Mouse (Mus musculus) intestine, postnatal 0 days (tissue): Measurements from ENCODE around the gene Olfr559. TPM values are rescaled to one million over a fixed set of nuclear protein-coding genes. Genes with fewer than 3 reads are reported as not detected.

Experiments used
- ATAC-seq: fragments of 200-750 bp; cut with Nextera tagmentation; 2 replicates; pipeline ENCODE4 v1.8.0; 2017; ENCODE audit warnings: mild to moderate bottlenecking, moderate TSS enrichment, moderate library complexity
- H3K27ac ChIP-seq: fragments of 300-500 bp; sonication (generic); 2 replicates; pipeline ENCODE4 v1.5.1; 2014; ENCODE audit warnings: mild to moderate bottlenecking, low read depth, low read length, moderate library complexity
- H3K27me3 ChIP-seq: fragments of 300-500 bp; sonication (generic); replicated peaks from 2 replicates; pipeline ENCODE4 v1.6.1; 2014; ENCODE audit warnings: low read length, mixed read lengths; ENCODE audit not compliant: control insufficient read depth, insufficient read depth
- H3K36me3 ChIP-seq: fragments of 300-500 bp; sonication (generic); 2 replicates; pipeline ENCODE4 v1.6.1; 2014; ENCODE audit warnings: mild to moderate bottlenecking, moderate library complexity; ENCODE audit not compliant: control insufficient read depth, insufficient read depth
- H3K4me1 ChIP-seq: fragments of 300-500 bp; sonication (generic); replicated peaks from 2 replicates; pipeline ENCODE4 v1.6.1; 2014; ENCODE audit warnings: antibody characterized with exemption, low read length, mixed read lengths; ENCODE audit not compliant: control insufficient read depth, insufficient read depth
- H3K4me2 ChIP-seq: fragments of 300-500 bp; sonication (generic); replicated peaks from 2 replicates; pipeline ENCODE4 v1.6.1; 2014; ENCODE audit warnings: low read depth, mild to moderate bottlenecking, moderate library complexity
- H3K4me3 ChIP-seq: fragments of 300-500 bp; sonication (generic); 2 replicates; pipeline ENCODE4 v1.5.1; 2014; ENCODE audit warnings: low read depth, low read length
- H3K9ac ChIP-seq: fragments of 300-500 bp; sonication (generic); 2 replicates; pipeline ENCODE4 v1.6.1; 2014; ENCODE audit warnings: mild to moderate bottlenecking, low read depth, low read length
- H3K9me3 ChIP-seq: fragments of 300-500 bp; sonication (generic); 2 replicates; pipeline ENCODE4 v1.6.1; 2016; ENCODE audit warnings: mixed run types; ENCODE audit not compliant: control insufficient read depth
- CTCF ChIP-seq: sonication (generic); IDR thresholded peaks from 2 replicates; pipeline ENCODE4 v1.5.1; 2016; ENCODE audit warnings: low read depth, mild to moderate bottlenecking, control low read depth, antibody characterized with exemption, moderate library complexity
- WGBS: fragments of 180-500 bp; shearing (Covaris S2); extraction: QIAGEN DNeasy Blood & Tissue Kit; methylation state at CpG from one replicate; pipeline ENCODE4 v1.1.7; 2014; 5-methylcytosine and 5-hydroxymethylcytosine counted together
- polyA plus RNA-seq: library from polyadenylated mRNA; unstranded; fragments of >200 nt; fragmentation: Nextera tagmentation; extraction: Ambion mirVana; gene quantifications from 2 replicates; pipeline ENCODE4 v1.2.1, GENCODE M21; 2015

The Olfr559 gene
- polyA plus RNA-seq, 1 experiment from 2014 or later, result not detected

- H3K4me2 ChIP-seq, result no peak within 1 kb of the TSS
- ATAC-seq, result no peak
- H3K4me1 ChIP-seq, result no peaks in the 10 kb centered on the region
- no peaks in the 10 kb centered on the region for H3K9me3 ChIP-seq
- no peak within 1 kb of the TSS for H3K27ac ChIP-seq
- no peak for TF ChIP-seq CTCF
- H3K36me3 ChIP-seq, result no peaks in the 10 kb centered on the region
- no peak within 1 kb of the TSS for H3K4me3 ChIP-seq
- H3K27me3 ChIP-seq, result no peaks in the 10 kb centered on the region
- no peak within 1 kb of the TSS for H3K9ac ChIP-seq
These were observed 25.4 kb downstream of the Olfr559 start, which contains the start of gene Olfr558 for GRCm38 (mm10) chr7:102701915-102702314. Olfr558 (plus strand) TSS chr7:102702215.

- Histone ChIP-seq H3K4me3 (no peak overlapping the region), H3K4me1 (no peaks in the 10 kb centered on the region), H3K4me2 (no peak overlapping the region), H3K27me3 (no peaks in the 10 kb centered on the region), H3K9ac (no peak overlapping the region), H3K27ac (no peak overlapping the region), H3K36me3 (no peaks in the 10 kb centered on the region), H3K9me3 (no peaks in the 10 kb centered on the region)
- no peak for ATAC-seq
- TF ChIP-seq CTCF, result no peak
- WGBS, result 95% methylated on average over 7 of the region's 7 CpGs
These were observed 28.8 kb downstream of the Olfr559 start for GRCm38 (mm10) chr7:102698461-102698860.

- WGBS, result 84% methylated on average over 5 of the region's 5 CpGs
- Histone ChIP-seq H3K9ac (no peak within 1 kb of the TSS), H3K27me3 (no peaks in the 10 kb centered on the region), H3K9me3 (no peaks in the 10 kb centered on the region), H3K27ac (no peak within 1 kb of the TSS), H3K4me2 (no peak within 1 kb of the TSS), H3K4me1 (no peaks in the 10 kb centered on the region), H3K36me3 (no peaks in the 10 kb centered on the region), H3K4me3 (no peak within 1 kb of the TSS)
- no peak for ATAC-seq
- TF ChIP-seq CTCF, result peak; percentile 87
These were observed 31.7 kb downstream of the Olfr559 start, which contains the start of gene Olfr557 for GRCm38 (mm10) chr7:102695358-102696125. Olfr557 (plus strand) TSS chr7:102695910.

- H3K4me1 ChIP-seq, result no peaks in the 10 kb centered on the region
- peak; percentile 99 for ATAC-seq
- no peak within 1 kb of the TSS for H3K27ac ChIP-seq
- H3K9me3 ChIP-seq, result no peaks in the 10 kb centered on the region
- under 1% methylated on average over 39 of the region's 40 CpGs for WGBS
- TF ChIP-seq CTCF, result no peak
- H3K9ac ChIP-seq, result peak within 1 kb of the TSS; percentile 31
- H3K4me3 ChIP-seq, result peak within 1 kb of the TSS; percentile 55
- no peaks in the 10 kb centered on the region for H3K27me3 ChIP-seq
- H3K36me3 ChIP-seq, result no peaks in the 10 kb centered on the region
- H3K4me2 ChIP-seq, result peak within 1 kb of the TSS; percentile 72
These were observed 40.3 kb downstream of the Olfr559 start, which contains the start of gene Trim68 for GRCm38 (mm10) chr7:102686944-102687501. Trim68 (minus strand) TSS chr7:102687327.

- Histone ChIP-seq H3K9me3 (no peaks in the 10 kb centered on the region), H3K4me3 (no peak overlapping the region), H3K4me2 (no peak overlapping the region), H3K9ac (no peak overlapping the region), H3K4me1 (no peaks in the 10 kb centered on the region), H3K27me3 (no peaks in the 10 kb centered on the region), H3K36me3 (no peaks in the 10 kb centered on the region; the same call in 1 of the 2 replicates), H3K27ac (no peak overlapping the region)
- WGBS, result 83% methylated on average over 1 of the region's 1 CpGs
- ATAC-seq, result no peak
- no peak for TF ChIP-seq CTCF
These were observed 45.4 kb downstream of the Olfr559 start for GRCm38 (mm10) chr7:102681916-102682315.

DNA sequence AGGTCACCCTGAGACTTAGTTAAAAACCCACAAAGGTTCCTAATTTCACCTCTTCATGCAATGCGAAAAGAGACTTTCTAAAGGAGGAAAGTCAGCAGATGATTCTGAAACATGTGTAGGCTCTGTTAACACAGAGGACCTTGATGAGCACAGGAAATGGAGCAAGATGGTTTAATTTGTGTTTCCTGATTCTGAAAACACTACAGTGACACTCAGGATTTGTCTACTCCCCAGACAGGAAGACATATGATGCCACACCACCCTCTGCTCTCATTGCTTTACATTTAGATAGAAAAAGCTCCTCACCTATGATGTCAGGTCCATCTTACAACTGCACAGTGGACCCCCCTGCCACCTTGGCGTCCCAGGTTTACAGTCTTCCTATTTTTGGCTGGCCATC lies 51.1 kb downstream of the Olfr559 start:
- no peaks in the 10 kb centered on the region for H3K4me1 ChIP-seq
- H3K27me3 ChIP-seq, result no peaks in the 10 kb centered on the region
- no peak overlapping the region for H3K4me2 ChIP-seq
- TF ChIP-seq CTCF, result no peak
- no peaks in the 10 kb centered on the region for H3K9me3 ChIP-seq
- no peaks in the 10 kb centered on the region; the same call in 1 of the 2 replicates for H3K36me3 ChIP-seq
- 86% methylated on average over 2 of the region's 2 CpGs for WGBS
- ATAC-seq, result no peak
- H3K4me3 ChIP-seq, result no peak overlapping the region
- no peak overlapping the region for H3K9ac ChIP-seq
- H3K27ac ChIP-seq, result no peak overlapping the region

Other genes with a start within 250 kb of the Olfr559 start
- gene Olfr543, start 245.8 kb downstream of the Olfr559 start, polyA plus RNA-seq, result not detected in 2 replicates
- 0.04 TPM in 1 of 2 replicates, not detected in the other for gene Olfr544, start 239.2 kb downstream of the Olfr559 start, polyA plus RNA-seq
- gene Olfr545, start 227.9 kb downstream of the Olfr559 start, polyA plus RNA-seq, result not detected in 2 replicates
- not detected in 2 replicates for gene Olfr547, start 192.7 kb downstream of the Olfr559 start, polyA plus RNA-seq
- gene Olfr548-ps1, start 186.6 kb downstream of the Olfr559 start, polyA plus RNA-seq, result not detected in 2 replicates
- not detected in 2 replicates for gene Olfr549, start 177.6 kb downstream of the Olfr559 start, polyA plus RNA-seq
- gene Trim21, start 162.0 kb downstream of the Olfr559 start, polyA plus RNA-seq, result 0.48 and 0.66 TPM in 2 replicates
- gene Olfr550, start 156.0 kb downstream of the Olfr559 start, polyA plus RNA-seq, result not detected in 2 replicates
- gene Olfr551, start 135.6 kb downstream of the Olfr559 start, polyA plus RNA-seq, result not detected in 2 replicates
- not detected in 2 replicates for gene Olfr552, start 129.7 kb downstream of the Olfr559 start, polyA plus RNA-seq
- not detected in 2 replicates for gene Olfr553, start 109.3 kb downstream of the Olfr559 start, polyA plus RNA-seq
- not detected in 2 replicates for gene Olfr554, start 89.1 kb downstream of the Olfr559 start, polyA plus RNA-seq
- not detected in 2 replicates for gene Olfr555, start 68.7 kb downstream of the Olfr559 start, polyA plus RNA-seq
- gene Olfr556, start 62.6 kb downstream of the Olfr559 start, polyA plus RNA-seq, result not detected in 2 replicates
- 3.6 and 4.3 TPM in 2 replicates for gene Trim68, start 40.2 kb downstream of the Olfr559 start, polyA plus RNA-seq
- gene Olfr557, start 31.6 kb downstream of the Olfr559 start, polyA plus RNA-seq, result not detected in 2 replicates
- gene Olfr558, start 25.3 kb downstream of the Olfr559 start, polyA plus RNA-seq, result 0.38 and 0.48 TPM in 2 replicates
- gene Olfr33, start 8.4 kb downstream of the Olfr559 start, polyA plus RNA-seq, result not detected in 2 replicates
- gene Olfr560, start 31.9 kb upstream of the Olfr559 start, polyA plus RNA-seq, result not detected in 2 replicates
- 0.12 and 0.23 TPM in 2 replicates for gene Olfr78, start 32.0 kb upstream of the Olfr559 start, polyA plus RNA-seq
- gene Olfr561, start 43.7 kb upstream of the Olfr559 start, polyA plus RNA-seq, result not detected in 2 replicates
- not detected in 2 replicates for gene Olfr564, start 76.0 kb upstream of the Olfr559 start, polyA plus RNA-seq
- gene Olfr566, start 131.3 kb upstream of the Olfr559 start, polyA plus RNA-seq, result not detected in 2 replicates
- not detected in 2 replicates for gene Olfr568, start 149.6 kb upstream of the Olfr559 start, polyA plus RNA-seq
- not detected in 2 replicates for gene Olfr569, start 163.4 kb upstream of the Olfr559 start, polyA plus RNA-seq
- gene Olfr570, start 167.1 kb upstream of the Olfr559 start, polyA plus RNA-seq, result not detected in 2 replicates
- gene Olfr571, start 190.0 kb upstream of the Olfr559 start, polyA plus RNA-seq, result not detected in 2 replicates
- gene Olfr572, start 196.9 kb upstream of the Olfr559 start, polyA plus RNA-seq, result not detected in 2 replicates
- not detected in 2 replicates for gene Olfr573-ps1, start 215.1 kb upstream of the Olfr559 start, polyA plus RNA-seq
- not detected in 2 replicates for gene Olfr574, start 221.0 kb upstream of the Olfr559 start, polyA plus RNA-seq
- gene Olfr575, start 231.3 kb upstream of the Olfr559 start, polyA plus RNA-seq, result not detected in 2 replicates
- gene Olfr576, start 235.2 kb upstream of the Olfr559 start, polyA plus RNA-seq, result not detected in 2 replicates
- not detected in 2 replicates for gene Olfr577, start 248.5 kb upstream of the Olfr559 start, polyA plus RNA-seq